Mouse (Mus musculus) hindbrain, embryonic 10.5 days (tissue): ENCODE measurements around the gene Cbfa2t2. TPM values are rescaled to one million over a fixed set of nuclear protein-coding genes. Genes with fewer than 3 reads are reported as not detected.

Source experiments
- DNase-seq: peaks from one replicate; pipeline ENCODE4 v3.0.0-alpha.2; 2017; ENCODE audit warnings: low spot score
- H3K27ac ChIP-seq: fragments of 300-500 bp; sonication (generic); 2 replicates; pipeline ENCODE4 v1.5.1; 2016; ENCODE audit warnings: mild to moderate bottlenecking, moderate library complexity
- H3K27me3 ChIP-seq: fragments of 300-500 bp; sonication (generic); 2 replicates; pipeline ENCODE4 v1.6.1; 2016; ENCODE audit warnings: mild to moderate bottlenecking; ENCODE audit not compliant: poor library complexity, insufficient read depth, severe bottlenecking
- H3K36me3 ChIP-seq: fragments of 300-500 bp; sonication (generic); 2 replicates; pipeline ENCODE4 v1.6.1; 2016; ENCODE audit warnings: mild to moderate bottlenecking, moderate library complexity
- H3K4me1 ChIP-seq: fragments of 300-500 bp; sonication (generic); replicated peaks from 2 replicates; pipeline ENCODE4 v1.6.1; 2016; ENCODE audit warnings: mild to moderate bottlenecking
- H3K4me3 ChIP-seq: fragments of 300-500 bp; sonication (generic); 2 replicates; pipeline ENCODE4 v1.5.1; 2016; ENCODE audit warnings: mild to moderate bottlenecking, moderate library complexity
- H3K9me3 ChIP-seq: fragments of 300-500 bp; sonication (generic); 2 replicates; pipeline ENCODE4 v1.6.1; 2016; ENCODE audit warnings: mild to moderate bottlenecking, moderate library complexity
- WGBS: fragments of 180-500 bp; shearing (Covaris S2); methylation state at CpG from one replicate; pipeline ENCODE4 v1.1.7; 2016; 5-methylcytosine and 5-hydroxymethylcytosine counted together
- polyA plus RNA-seq: library from polyadenylated mRNA; unstranded; fragments of >200 nt; fragmentation: Nextera tagmentation; extraction: Ambion mirVana; gene quantifications from 2 replicates; pipeline ENCODE4 v1.2.1, GENCODE M21; 2016

Cbfa2t2 gene
- polyA plus RNA-seq, 1 experiment from 2014 or later = 79.1 TPM

DNA sequence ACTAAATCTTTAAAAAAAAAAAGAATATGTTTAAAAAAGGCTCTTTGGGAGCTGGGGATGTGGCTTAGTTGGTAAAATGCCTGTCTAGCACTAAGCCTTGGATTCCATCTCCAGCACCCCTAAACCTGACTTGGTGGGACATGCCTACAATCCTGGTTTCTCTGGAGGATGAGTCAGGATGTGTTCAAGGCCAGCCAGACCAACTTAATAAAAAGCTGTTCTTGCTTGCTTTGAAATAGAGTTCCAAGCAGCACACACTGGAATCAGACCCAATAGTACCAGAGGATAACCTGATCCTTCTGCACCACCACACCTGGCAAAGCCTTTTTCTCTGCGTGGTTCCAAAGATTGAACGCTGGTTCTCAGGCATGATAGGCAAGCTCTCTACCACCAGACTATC, 5.7 kb upstream of the Cbfa2t2 start:
- Histone ChIP-seq H3K4me1 (peaks cover 44% of the 10 kb centered on the region), H3K36me3 (no peaks in the 10 kb centered on the region), H3K27me3 (peaks cover 21% of the 10 kb centered on the region), H3K27ac (no peak overlapping the region), H3K9me3 (no peaks in the 10 kb centered on the region), H3K4me3 (no peak overlapping the region)
- no peak for DNase-seq
- WGBS = 99% methylated on average over 2 of the region's 2 CpGs

- Histone ChIP-seq H3K9me3 (no peaks in the 10 kb centered on the region), H3K4me1 (peaks cover 37% of the 10 kb centered on the region), H3K27ac (no peak overlapping the region), H3K27me3 (peaks cover 14% of the 10 kb centered on the region), H3K36me3 (no peaks in the 10 kb centered on the region), H3K4me3 (no peak overlapping the region)
- 64% methylated on average over 2 of the region's 2 CpGs for WGBS
- no peak for DNase-seq
Measured at GRCm38 (mm10) chr2:154432696-154433095, 3.6 kb upstream of the Cbfa2t2 start.

DNA sequence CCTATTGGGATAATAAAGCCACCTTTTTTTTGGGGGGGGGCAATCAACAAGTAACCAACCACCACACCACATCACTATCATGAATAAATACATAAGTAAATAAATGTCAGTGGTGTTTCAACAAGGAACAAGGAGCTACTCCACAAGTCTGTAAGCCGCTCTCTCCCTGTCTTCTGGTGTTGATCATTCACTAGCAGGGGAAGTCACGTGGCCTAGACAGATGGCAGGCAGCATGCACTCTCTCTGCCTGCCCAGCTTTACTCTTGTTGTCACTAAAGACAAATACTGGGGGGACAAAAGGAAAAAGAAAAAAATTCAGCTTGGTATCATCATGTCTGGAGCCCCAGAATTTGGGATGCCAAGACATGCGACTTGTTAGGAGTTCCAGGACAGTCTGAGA, 2.9 kb upstream of the Cbfa2t2 start:
- Histone ChIP-seq H3K9me3 (no peaks in the 10 kb centered on the region), H3K36me3 (no peaks in the 10 kb centered on the region), H3K4me3 (no peak overlapping the region), H3K4me1 (peaks cover 36% of the 10 kb centered on the region), H3K27ac (peak overlapping the region; percentile 50; the same call in 1 of the 2 replicates), H3K27me3 (peaks cover 7% of the 10 kb centered on the region)
- no peak for DNase-seq
- WGBS = 67% methylated on average over 3 of the region's 3 CpGs

- DNase-seq = no peak
- H3K4me3 ChIP-seq = no peak overlapping the region
- WGBS = 93% methylated on average over 7 of the region's 7 CpGs
- no peaks in the 10 kb centered on the region for H3K36me3 ChIP-seq
- 0 out of 2 replicates have a peak overlapping the region, but pooled peaks have one; percentile 98 for H3K27ac ChIP-seq
- H3K9me3 ChIP-seq = no peaks in the 10 kb centered on the region
- peaks cover 44% of the 10 kb centered on the region for H3K4me1 ChIP-seq
- H3K27me3 ChIP-seq = no peaks in the 10 kb centered on the region
Measured at GRCm38 (mm10) chr2:154434690-154435089, 1.6 kb upstream of the Cbfa2t2 start.

GRCm38 (mm10) chr2:154436076-154436457, 214 bp upstream of the Cbfa2t2 start:
- WGBS = under 1% methylated on average over 44 of the region's 44 CpGs
- Histone ChIP-seq H3K4me3 (peak overlapping the region; percentile 98), H3K4me1 (peaks cover 44% of the 10 kb centered on the region), H3K9me3 (no peaks in the 10 kb centered on the region), H3K36me3 (peaks cover 6% of the 10 kb centered on the region; the same call in 1 of the 2 replicates), H3K27me3 (no peaks in the 10 kb centered on the region), H3K27ac (peak overlapping the region; percentile 98)
- DNase-seq = peak; percentile 98

GRCm38 (mm10) chr2:154437191-154437527, 878 bp downstream of the Cbfa2t2 start:
- DNase-seq = no peak
- Histone ChIP-seq H3K9me3 (no peaks in the 10 kb centered on the region), H3K36me3 (peaks cover 15% of the 10 kb centered on the region), H3K27me3 (no peaks in the 10 kb centered on the region), H3K4me3 (peak overlapping the region; percentile 98), H3K4me1 (peaks cover 44% of the 10 kb centered on the region), H3K27ac (peak overlapping the region; percentile 98)
- 20% methylated on average over 7 of the region's 7 CpGs for whole genome bisulfite sequencing

DNA sequence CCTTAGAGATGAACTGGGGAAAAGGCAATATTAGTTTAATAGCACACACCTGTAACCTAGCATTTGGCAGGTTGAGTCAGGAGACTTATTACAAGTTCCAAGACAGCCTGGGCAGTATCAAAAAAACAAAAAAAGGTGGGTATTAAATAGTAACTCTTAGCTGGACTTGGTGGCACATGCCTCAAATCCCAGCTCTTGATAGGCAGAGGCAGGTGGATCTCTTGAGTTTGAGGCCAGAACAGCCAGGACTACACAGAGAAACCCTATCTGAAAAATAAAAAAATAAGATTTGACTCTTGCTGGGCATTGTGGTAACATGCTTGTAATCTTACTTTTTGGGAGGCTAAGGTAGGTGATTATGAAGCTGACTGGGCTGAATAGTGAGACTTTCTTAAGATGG, 4.2 kb downstream of the Cbfa2t2 start:
- H3K9me3 ChIP-seq = peaks cover 2% of the 10 kb centered on the region; the same call in 1 of the 2 replicates
- peaks cover 30% of the 10 kb centered on the region for H3K4me1 ChIP-seq
- peaks cover 46% of the 10 kb centered on the region for H3K36me3 ChIP-seq
- H3K27me3 ChIP-seq = no peaks in the 10 kb centered on the region
- no peak for DNase-seq
- H3K27ac ChIP-seq = no peak overlapping the region
- no peak overlapping the region for H3K4me3 ChIP-seq

DNA sequence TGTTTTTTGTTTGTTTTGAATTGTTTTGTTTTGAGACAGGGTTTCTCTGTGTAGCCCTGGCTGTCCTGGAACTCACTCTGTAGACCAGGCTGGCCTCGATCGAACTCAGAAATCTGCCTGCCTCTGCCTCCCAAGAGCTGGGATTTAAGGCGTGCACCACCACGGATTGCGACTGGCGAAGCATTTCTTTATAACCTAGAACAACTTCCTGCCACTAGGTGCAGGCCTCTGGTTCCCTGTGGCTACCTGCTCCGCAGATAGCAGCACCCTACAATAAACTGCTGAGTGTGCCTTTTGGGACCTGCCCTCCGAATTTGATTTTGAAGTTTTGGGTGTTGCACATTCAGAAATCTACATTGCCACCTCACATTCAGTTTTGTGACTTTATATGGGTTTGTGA, 11.5 kb downstream of the Cbfa2t2 start:
- WGBS = 97% methylated on average over 8 of the region's 8 CpGs
- no peak for DNase-seq
- Histone ChIP-seq H3K4me1 (no peaks in the 10 kb centered on the region), H3K36me3 (peaks cover 74% of the 10 kb centered on the region), H3K27me3 (no peaks in the 10 kb centered on the region), H3K4me3 (no peak overlapping the region), H3K9me3 (peaks cover 2% of the 10 kb centered on the region; the same call in 1 of the 2 replicates), H3K27ac (no peak overlapping the region)

- peaks cover 73% of the 10 kb centered on the region for H3K36me3 ChIP-seq
- no peak for DNase-seq
- no peak overlapping the region for H3K4me3 ChIP-seq
- no peaks in the 10 kb centered on the region for H3K9me3 ChIP-seq
- H3K4me1 ChIP-seq = no peaks in the 10 kb centered on the region
- no peaks in the 10 kb centered on the region for H3K27me3 ChIP-seq
- H3K27ac ChIP-seq = no peak overlapping the region
Measured at GRCm38 (mm10) chr2:154448633-154449032, 12.4 kb downstream of the Cbfa2t2 start.

- H3K9me3 ChIP-seq = no peaks in the 10 kb centered on the region
- H3K27me3 ChIP-seq = no peaks in the 10 kb centered on the region
- DNase-seq = no peak
- no peak overlapping the region for H3K27ac ChIP-seq
- no peak overlapping the region for H3K4me3 ChIP-seq
- peaks cover 17% of the 10 kb centered on the region for H3K4me1 ChIP-seq
- peaks cover 52% of the 10 kb centered on the region for H3K36me3 ChIP-seq
- 96% methylated on average over 2 of the region's 2 CpGs for WGBS
Measured at GRCm38 (mm10) chr2:154452951-154453350, 16.7 kb downstream of the Cbfa2t2 start.

DNA sequence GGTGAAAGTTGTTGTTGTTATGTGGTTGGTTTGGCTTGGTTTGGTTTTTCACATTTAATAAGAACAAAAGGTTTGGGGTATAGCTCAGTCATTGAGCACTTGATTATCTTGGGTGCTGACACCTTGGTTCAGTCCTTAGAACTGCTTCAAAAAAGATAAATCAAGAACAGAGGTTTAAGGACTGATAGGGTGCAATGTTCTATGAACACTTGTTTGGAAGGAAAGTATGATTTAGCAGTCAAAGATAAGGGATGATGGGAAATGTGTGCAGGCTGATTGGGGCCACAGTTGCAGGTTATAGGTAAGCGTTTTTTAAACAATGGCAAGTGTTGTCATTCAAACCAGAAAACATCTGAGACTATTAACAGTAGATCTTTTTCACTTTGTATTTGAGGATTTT, 17.8 kb downstream of the Cbfa2t2 start:
- Histone ChIP-seq H3K27me3 (no peaks in the 10 kb centered on the region), H3K4me3 (no peak overlapping the region), H3K4me1 (peaks cover 17% of the 10 kb centered on the region), H3K27ac (0 out of 2 replicates have a peak overlapping the region, but pooled peaks have one; percentile 12), H3K36me3 (peaks cover 46% of the 10 kb centered on the region), H3K9me3 (no peaks in the 10 kb centered on the region)
- no peak for DNase-seq
- 78% methylated on average over 1 of the region's 1 CpGs for WGBS

DNA sequence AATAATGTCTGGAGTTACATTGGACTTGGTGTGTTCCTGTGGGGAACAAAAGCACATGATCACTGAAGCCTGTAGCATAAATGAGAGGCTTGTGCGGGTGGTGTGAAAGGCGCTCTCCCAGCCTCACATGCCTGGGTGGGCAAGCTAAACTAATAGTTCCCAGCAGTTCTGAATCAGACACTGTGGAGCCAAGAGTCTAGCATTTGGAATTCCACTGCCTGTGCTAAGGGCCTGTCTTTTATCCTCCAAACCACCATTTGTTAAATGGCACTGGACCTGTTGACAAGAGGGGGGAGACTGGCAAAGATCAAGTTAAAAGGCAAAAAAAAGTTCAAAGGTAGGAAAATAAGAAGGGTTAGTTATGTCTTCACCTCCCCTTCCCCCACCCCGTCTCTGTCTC, 18.3 kb downstream of the Cbfa2t2 start:
- H3K9me3 ChIP-seq = no peaks in the 10 kb centered on the region
- no peak overlapping the region for H3K4me3 ChIP-seq
- H3K36me3 ChIP-seq = peaks cover 41% of the 10 kb centered on the region
- peak; percentile 26 for DNase-seq
- WGBS = 51% methylated on average over 3 of the region's 3 CpGs
- peak overlapping the region; percentile 29; the same call in 1 of the 2 replicates for H3K27ac ChIP-seq
- peaks cover 17% of the 10 kb centered on the region for H3K4me1 ChIP-seq
- H3K27me3 ChIP-seq = no peaks in the 10 kb centered on the region

DNA sequence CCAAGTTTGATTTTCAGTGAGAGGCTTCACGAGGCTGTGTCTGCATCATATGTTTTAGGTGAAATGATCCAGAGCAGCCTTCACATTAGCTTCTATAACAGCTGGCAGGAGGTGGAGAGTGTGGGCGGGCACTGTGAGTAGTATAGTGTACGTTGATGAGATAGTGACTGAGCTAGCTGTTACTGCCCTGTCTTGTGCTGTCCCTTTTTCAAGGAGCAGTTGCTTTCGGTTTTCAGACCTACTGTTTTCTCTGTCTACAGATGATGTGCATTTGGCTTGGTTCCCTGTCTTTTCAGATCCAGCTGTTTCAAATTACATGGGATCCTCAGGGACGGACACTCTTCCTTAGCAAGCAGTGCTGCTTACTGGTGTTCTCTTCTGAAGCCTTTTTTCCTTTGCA, 19.5 kb downstream of the Cbfa2t2 start:
- no peak for DNase-seq
- 64% methylated on average over 5 of the region's 5 CpGs for WGBS

DNA sequence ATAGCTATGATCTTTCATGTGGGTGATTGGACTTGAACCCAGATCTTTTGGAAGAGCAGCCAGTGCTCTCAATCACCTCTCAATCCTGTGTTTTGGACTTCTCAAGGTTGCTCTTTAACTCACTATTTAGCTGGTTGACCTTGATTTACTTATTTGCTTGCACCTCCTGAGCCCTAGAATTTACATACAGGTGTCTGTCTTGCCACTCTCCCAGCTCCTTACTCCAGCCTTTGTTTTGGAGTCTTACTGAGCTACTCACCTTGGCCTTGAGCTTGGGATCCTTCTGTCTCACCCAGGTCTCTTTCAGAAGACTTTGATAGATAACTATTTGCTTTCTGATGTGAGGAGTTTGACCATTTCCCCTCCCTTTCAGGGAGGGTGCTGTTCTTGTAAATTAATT, 20.3 kb downstream of the Cbfa2t2 start:
- Histone ChIP-seq H3K27ac (no peak overlapping the region), H3K27me3 (no peaks in the 10 kb centered on the region), H3K9me3 (no peaks in the 10 kb centered on the region), H3K4me1 (peaks cover 23% of the 10 kb centered on the region), H3K36me3 (peaks cover 38% of the 10 kb centered on the region), H3K4me3 (no peak overlapping the region)
- DNase-seq = no peak

More for the DNA sequence above, 19.5 kb downstream of the Cbfa2t2 start:
- Histone ChIP-seq H3K4me3 (no peak overlapping the region), H3K9me3 (no peaks in the 10 kb centered on the region), H3K27me3 (no peaks in the 10 kb centered on the region), H3K36me3 (peaks cover 31% of the 10 kb centered on the region), H3K4me1 (peaks cover 23% of the 10 kb centered on the region), H3K27ac (0 out of 2 replicates have a peak overlapping the region, but pooled peaks have one; percentile 18)
